Mouse (Mus musculus): ENCODE results near the gene Brdt.

Gene Brdt

GRCm38 (mm10) chr5:107330916-107331421, at the start of gene Brdt:
TSS of gene Brdt (plus strand) at chr5:107331159.
- no peak for DNase-seq (ENCODE audit: low read depth, low spot score)

GRCm38 (mm10) chr5:107282561-107283307, 48.2 kb upstream of the Brdt start:
- no peak for DNase-seq (ENCODE audit: low read depth, low spot score)

GRCm38 (mm10) chr5:107283935-107284524, 46.9 kb upstream of the Brdt start:
- no peak for DNase-seq (ENCODE audit: low read depth, low spot score)

GRCm38 (mm10) chr5:107285563-107285962, 45.4 kb upstream of the Brdt start:
- no peak for DNase-seq (ENCODE audit: low read depth, low spot score)

- peak; percentile 54 for DNase-seq (ENCODE audit: low read depth, low spot score)
Measured at GRCm38 (mm10) chr5:107287254-107287907, 43.6 kb upstream of the Brdt start.

GRCm38 (mm10) chr5:107287908-107288267, 43.1 kb upstream of the Brdt start:
- no peak for DNase-seq (ENCODE audit: low read depth, low spot score)

- DNase-seq (ENCODE audit: low read depth, low spot score): no peak
Measured at GRCm38 (mm10) chr5:107288427-107289233, 42.3 kb upstream of the Brdt start.

GRCm38 (mm10) chr5:107289234-107289764, 41.7 kb upstream of the Brdt start, which contains the start of gene Tgfbr3:
TSS of gene Tgfbr3 (minus strand) at chr5:107289629.
- DNase-seq (ENCODE audit: low read depth, low spot score): peak; percentile 34

- no peak for DNase-seq (ENCODE audit: low read depth, low spot score)
Measured at GRCm38 (mm10) chr5:107289986-107290385, 41.0 kb upstream of the Brdt start.

- no peak for DNase-seq (ENCODE audit: low read depth, low spot score)
Measured at GRCm38 (mm10) chr5:107294041-107294440, 36.9 kb upstream of the Brdt start.

GRCm38 (mm10) chr5:107295061-107295816, 35.7 kb upstream of the Brdt start:
- no peak for DNase-seq (ENCODE audit: low read depth, low spot score)

GRCm38 (mm10) chr5:107295817-107296511, 35.0 kb upstream of the Brdt start:
- no peak for DNase-seq (ENCODE audit: low read depth, low spot score)

- DNase-seq (ENCODE audit: low read depth, low spot score): no peak
Measured at GRCm38 (mm10) chr5:107296512-107297322, 34.2 kb upstream of the Brdt start.

- DNase-seq (ENCODE audit: low read depth, low spot score): no peak
Measured at GRCm38 (mm10) chr5:107298854-107299253, 32.1 kb upstream of the Brdt start.

- DNase-seq (ENCODE audit: low read depth, low spot score): no peak
Measured at GRCm38 (mm10) chr5:107303350-107303861, 27.6 kb upstream of the Brdt start.

- DNase-seq (ENCODE audit: low read depth, low spot score): no peak
Measured at GRCm38 (mm10) chr5:107304117-107304825, 26.7 kb upstream of the Brdt start.

GRCm38 (mm10) chr5:107307432-107307831, 23.5 kb upstream of the Brdt start:
- no peak for DNase-seq (ENCODE audit: low read depth, low spot score)

GRCm38 (mm10) chr5:107317141-107317540, 13.8 kb upstream of the Brdt start:
- no peak for DNase-seq (ENCODE audit: low read depth, low spot score)

All from retina, adult 2 months (tissue).